Mouse (Mus musculus): Measurements from ENCODE around the gene Bcl6b. TPM values are rescaled to one million over a fixed set of nuclear protein-coding genes. Genes with fewer than 3 reads are reported as not detected.

Bcl6b gene
- polyA plus RNA-seq, 1 experiment from 2014 or later: 28.4 TPM

- 91% methylated on average over 2 of the region's 2 CpGs for WGBS
- Histone ChIP-seq H3K36me3 (no peaks in the 10 kb centered on the region), H3K27ac (no peak overlapping the region), H3K4me2 (no peak overlapping the region), H3K4me1 (peaks cover 31% of the 10 kb centered on the region), H3K4me3 (replicated peaks) (no peak overlapping the region), H3K9ac (no peak overlapping the region), H3K9me3 (replicated peaks) (no peaks in the 10 kb centered on the region), H3K27me3 (peaks cover 58% of the 10 kb centered on the region)
- ATAC-seq (replicated peaks; ENCODE audit: low FRiP score): no peak
Observed at GRCm38 (mm10) chr11:70210681-70211080, 18.9 kb downstream of the Bcl6b start.

DNA sequence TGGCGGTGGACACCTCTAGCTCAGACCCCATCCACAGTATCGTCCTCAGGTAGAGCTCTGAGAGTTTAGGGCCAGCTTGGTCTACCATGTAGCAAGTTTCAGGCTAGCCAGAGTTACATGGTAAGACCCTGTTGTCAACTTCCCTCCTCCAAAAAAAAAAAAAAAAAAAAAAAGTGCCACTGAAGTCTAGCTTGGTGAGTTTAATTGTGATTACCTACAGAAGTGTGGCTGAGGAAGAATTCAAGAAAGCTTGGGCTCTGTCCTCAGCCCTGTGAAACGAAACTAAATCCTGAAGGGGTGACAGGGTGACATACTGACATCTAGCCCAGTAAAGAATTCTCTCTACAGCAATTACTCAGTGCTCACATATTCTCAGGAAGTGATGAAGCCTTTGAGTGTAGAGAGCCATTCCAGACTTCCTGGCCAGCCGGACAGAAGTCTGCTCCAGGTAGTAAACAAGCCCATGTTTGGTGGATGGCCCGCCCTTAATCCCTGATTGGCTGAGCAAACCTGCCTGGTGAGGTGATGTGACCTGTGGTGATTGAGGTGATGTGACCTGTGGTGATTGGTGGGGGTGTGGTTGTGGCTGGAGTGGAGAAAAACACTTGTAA lies 20.7 kb downstream of the Bcl6b start:
- Histone ChIP-seq H3K36me3 (no peaks in the 10 kb centered on the region), H3K9me3 (replicated peaks) (no peaks in the 10 kb centered on the region), H3K4me2 (no peak overlapping the region), H3K4me3 (replicated peaks) (no peak overlapping the region), H3K27ac (no peak overlapping the region), H3K27me3 (peaks cover 48% of the 10 kb centered on the region), H3K9ac (no peak overlapping the region), H3K4me1 (peaks cover 13% of the 10 kb centered on the region)
- WGBS: 73% methylated on average over 5 of the region's 5 CpGs
- no peak for ATAC-seq (replicated peaks; ENCODE audit: low FRiP score)

- Histone ChIP-seq H3K9ac (no peak overlapping the region), H3K27me3 (peaks cover 41% of the 10 kb centered on the region), H3K4me2 (no peak overlapping the region), H3K36me3 (no peaks in the 10 kb centered on the region), H3K27ac (no peak overlapping the region), H3K9me3 (replicated peaks) (no peaks in the 10 kb centered on the region), H3K4me1 (no peaks in the 10 kb centered on the region), H3K4me3 (replicated peaks) (no peak overlapping the region)
- WGBS: 79% methylated on average over 7 of the region's 7 CpGs
- ATAC-seq (replicated peaks; ENCODE audit: low FRiP score): no peak
Observed at GRCm38 (mm10) chr11:70207283-70207682, 22.3 kb downstream of the Bcl6b start.

GRCm38 (mm10) chr11:70206801-70207200 lies 22.8 kb downstream of the Bcl6b start:
- Histone ChIP-seq H3K9me3 (replicated peaks) (no peaks in the 10 kb centered on the region), H3K4me1 (no peaks in the 10 kb centered on the region), H3K9ac (no peak overlapping the region), H3K4me2 (no peak overlapping the region), H3K36me3 (no peaks in the 10 kb centered on the region), H3K4me3 (replicated peaks) (no peak overlapping the region), H3K27ac (no peak overlapping the region), H3K27me3 (peaks cover 37% of the 10 kb centered on the region)
- ATAC-seq (replicated peaks; ENCODE audit: low FRiP score): no peak
- 73% methylated on average over 2 of the region's 2 CpGs for WGBS

DNA sequence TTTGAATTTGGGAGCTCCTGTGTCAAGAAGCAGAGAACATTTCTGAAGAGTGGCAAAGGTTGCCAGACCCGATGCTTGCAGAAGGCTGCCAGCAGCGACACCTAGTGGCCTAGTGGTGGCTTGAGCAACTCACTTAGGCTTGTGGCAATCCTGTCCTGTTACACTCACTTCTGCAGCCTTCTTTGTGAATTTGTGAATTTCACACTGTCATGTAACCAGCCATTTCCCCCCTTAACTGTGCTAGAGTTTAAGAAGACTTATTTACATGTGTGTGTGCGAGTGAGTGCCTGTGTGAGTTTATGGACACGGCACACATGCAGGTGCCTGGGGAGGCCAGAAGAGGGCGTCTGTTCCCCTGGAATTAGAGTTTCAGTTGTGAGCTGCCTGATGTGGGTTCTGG lies 27.9 kb downstream of the Bcl6b start:
- peaks cover 23% of the 10 kb centered on the region for H3K4me1 ChIP-seq
- peak overlapping the region; percentile 56; the same call in 1 of the 2 replicates for H3K27ac ChIP-seq
- H3K9me3 ChIP-seq (replicated peaks): no peaks in the 10 kb centered on the region
- ATAC-seq (replicated peaks; ENCODE audit: low FRiP score): no peak; the same call in 1 of the 2 replicates
- H3K4me2 ChIP-seq: no peak overlapping the region
- H3K4me3 ChIP-seq (replicated peaks): no peak overlapping the region
- WGBS: 44% methylated on average over 5 of the region's 5 CpGs
- no peak overlapping the region for H3K9ac ChIP-seq
- no peaks in the 10 kb centered on the region for H3K36me3 ChIP-seq
- H3K27me3 ChIP-seq: peaks cover 26% of the 10 kb centered on the region; the same call in 1 of the 2 replicates

- no peaks in the 10 kb centered on the region; the same call in 1 of the 2 replicates for H3K9me3 ChIP-seq (replicated peaks)
- peak overlapping the region; percentile 76 for H3K27ac ChIP-seq
- H3K4me2 ChIP-seq: no peak overlapping the region
- no peak overlapping the region for H3K9ac ChIP-seq
- H3K27me3 ChIP-seq: peaks cover 14% of the 10 kb centered on the region; the same call in 1 of the 2 replicates
- peaks cover 23% of the 10 kb centered on the region for H3K4me1 ChIP-seq
- 43% methylated on average over 5 of the region's 5 CpGs for WGBS
- H3K4me3 ChIP-seq (replicated peaks): no peak overlapping the region
- ATAC-seq (replicated peaks; ENCODE audit: low FRiP score): no peak
- no peaks in the 10 kb centered on the region for H3K36me3 ChIP-seq
Observed at GRCm38 (mm10) chr11:70200036-70200608, 29.5 kb downstream of the Bcl6b start.

GRCm38 (mm10) chr11:70199107-70199506 lies 30.5 kb downstream of the Bcl6b start:
- Histone ChIP-seq H3K9ac (no peak overlapping the region), H3K27me3 (peaks cover 13% of the 10 kb centered on the region; the same call in 1 of the 2 replicates), H3K27ac (peak overlapping the region; percentile 76), H3K4me3 (replicated peaks) (no peak overlapping the region), H3K4me2 (no peak overlapping the region), H3K4me1 (peaks cover 23% of the 10 kb centered on the region), H3K36me3 (no peaks in the 10 kb centered on the region), H3K9me3 (replicated peaks) (no peaks in the 10 kb centered on the region; the same call in 1 of the 2 replicates)
- WGBS: 77% methylated on average over 8 of the region's 8 CpGs
- no peak for ATAC-seq (replicated peaks; ENCODE audit: low FRiP score)

GRCm38 (mm10) chr11:70198332-70198731 lies 31.3 kb downstream of the Bcl6b start:
- no peak for ATAC-seq (replicated peaks; ENCODE audit: low FRiP score)

DNA sequence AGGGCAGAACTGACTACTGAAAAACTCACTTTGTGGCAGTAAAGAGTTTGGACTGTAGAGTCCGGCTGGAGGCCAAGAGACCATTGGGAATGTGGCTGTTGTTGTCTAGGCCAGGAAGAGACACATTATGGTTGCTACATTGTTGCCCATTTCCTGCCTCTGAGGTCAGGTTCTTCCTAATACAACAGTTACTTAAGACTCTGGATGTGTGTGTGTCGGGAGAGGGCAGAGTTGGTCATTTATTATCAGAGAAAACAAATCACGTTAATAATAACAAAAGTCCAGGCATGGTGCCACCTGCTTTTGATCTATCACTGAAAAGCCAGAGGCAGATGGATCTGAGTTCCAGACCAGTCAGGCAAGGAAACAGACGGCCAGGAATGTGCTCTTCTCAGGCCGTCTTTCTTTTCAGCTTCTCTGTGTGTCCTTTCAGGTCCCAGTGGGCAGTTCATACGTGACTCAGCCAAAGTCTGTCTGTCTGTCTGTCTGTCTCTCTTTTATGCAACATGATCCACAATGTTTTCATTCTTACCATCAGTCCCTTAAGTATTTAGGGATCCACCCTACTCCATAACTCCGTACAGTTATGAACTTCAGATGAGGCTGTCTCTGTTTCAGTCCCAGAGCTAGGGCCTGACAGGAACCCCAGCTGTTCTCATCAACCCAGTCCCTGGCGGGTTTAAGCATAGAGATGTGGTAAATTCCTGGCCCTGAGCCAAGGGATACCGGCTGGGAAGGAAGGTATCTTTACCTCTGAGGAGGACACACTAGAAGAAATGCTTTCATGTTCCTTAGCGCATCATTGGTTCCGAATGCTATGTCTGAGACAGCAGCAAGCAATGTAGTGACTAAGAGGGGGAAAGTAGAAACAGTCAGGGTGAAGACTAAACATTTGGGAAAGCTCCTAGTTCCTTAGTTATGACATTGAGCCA lies 36.0 kb downstream of the Bcl6b start:
- Histone ChIP-seq H3K4me3 (replicated peaks) (no peak overlapping the region), H3K4me1 (peaks cover 12% of the 10 kb centered on the region), H3K27me3 (peaks cover 3% of the 10 kb centered on the region; the same call in 1 of the 2 replicates), H3K4me2 (no peak overlapping the region), H3K9ac (no peak overlapping the region), H3K36me3 (no peaks in the 10 kb centered on the region), H3K27ac (no peak overlapping the region), H3K9me3 (replicated peaks) (no peaks in the 10 kb centered on the region; the same call in 1 of the 2 replicates)
- WGBS: 34% methylated on average over 11 of the region's 11 CpGs
- no peak for ATAC-seq (replicated peaks; ENCODE audit: low FRiP score)

More at GRCm38 (mm10) chr11:70198332-70198731, 31.3 kb downstream of the Bcl6b start:
- no peaks in the 10 kb centered on the region; the same call in 1 of the 2 replicates for H3K9me3 ChIP-seq (replicated peaks)
- H3K4me1 ChIP-seq: peaks cover 29% of the 10 kb centered on the region
- no peak overlapping the region for H3K4me3 ChIP-seq (replicated peaks)
- no peak overlapping the region for H3K27ac ChIP-seq
- H3K27me3 ChIP-seq: peaks cover 6% of the 10 kb centered on the region; the same call in 1 of the 2 replicates
- WGBS: 86% methylated on average over 3 of the region's 3 CpGs
- H3K4me2 ChIP-seq: no peak overlapping the region
- H3K36me3 ChIP-seq: no peaks in the 10 kb centered on the region
- H3K9ac ChIP-seq: no peak overlapping the region

DNA sequence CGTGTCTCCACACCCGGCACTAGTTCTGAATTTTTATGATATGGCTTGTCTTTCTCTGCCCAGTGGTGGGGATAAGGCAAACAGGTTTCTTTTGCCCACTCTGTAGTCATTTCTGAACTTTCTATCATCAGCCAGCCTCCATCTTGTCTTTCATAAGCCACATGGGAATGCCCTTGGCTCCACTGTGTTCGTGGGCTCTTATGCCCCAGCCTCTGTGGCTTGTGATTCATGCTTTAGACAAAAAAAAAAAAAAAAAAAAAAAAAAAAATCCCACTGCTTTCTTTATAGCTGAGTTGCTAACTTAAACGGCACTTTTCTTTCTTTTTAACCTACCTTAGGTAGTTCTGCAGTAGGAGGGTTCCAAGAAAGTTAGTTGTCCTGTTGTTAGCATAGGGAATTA lies 37.4 kb downstream of the Bcl6b start:
- Histone ChIP-seq H3K9me3 (replicated peaks) (no peaks in the 10 kb centered on the region; the same call in 1 of the 2 replicates), H3K4me2 (no peak overlapping the region), H3K36me3 (no peaks in the 10 kb centered on the region), H3K27me3 (peaks cover 1% of the 10 kb centered on the region; the same call in 1 of the 2 replicates), H3K27ac (no peak overlapping the region), H3K4me1 (peaks cover 12% of the 10 kb centered on the region), H3K9ac (no peak overlapping the region), H3K4me3 (replicated peaks) (no peak overlapping the region)
- ATAC-seq (replicated peaks; ENCODE audit: low FRiP score): no peak
- whole genome bisulfite sequencing: 85% methylated on average over 4 of the region's 4 CpGs

GRCm38 (mm10) chr11:70191188-70191587 lies 38.4 kb downstream of the Bcl6b start:
- no peak overlapping the region for H3K9ac ChIP-seq
- peaks cover 2% of the 10 kb centered on the region; the same call in 1 of the 2 replicates for H3K27me3 ChIP-seq
- ATAC-seq (replicated peaks; ENCODE audit: low FRiP score): no peak
- no peak overlapping the region for H3K4me2 ChIP-seq
- peaks cover 12% of the 10 kb centered on the region for H3K4me1 ChIP-seq
- H3K9me3 ChIP-seq (replicated peaks): no peaks in the 10 kb centered on the region; the same call in 1 of the 2 replicates
- H3K4me3 ChIP-seq (replicated peaks): no peak overlapping the region
- no peak overlapping the region for H3K27ac ChIP-seq
- H3K36me3 ChIP-seq: no peaks in the 10 kb centered on the region
- 86% methylated on average over 6 of the region's 6 CpGs for WGBS

Measured in kidney, embryonic 15.5 days (tissue).